In genomic region chr12:85270319-85270718, GRCm38 (mm10) we compare ENCODE assay signal across 8 mouse cellular contexts. TPM values are rescaled to one million over a fixed set of nuclear protein-coding genes. Genes with fewer than 3 reads are reported as not detected.
DNase-seq lines count a peak whose midpoint lies in the region; ATAC-seq and TF ChIP-seq lines count a peak whose summit lies in the region.

Gene Mlh3 (minus strand): TSS chr12:85270599.

- peak within 1 kb of the TSS; percentile 76 to 88 for H3K4me3 ChIP-seq in MEL (ENCODE audit: control insufficient read depth in 1 of 2, insufficient read depth in 1 of 2, low read depth in 2 of 2, low read length in 2 of 2)
- H3K4me3 ChIP-seq in hindbrain, embryonic 11.5 days (ENCODE audit: low read depth, low read length), result peak within 1 kb of the TSS; percentile 49
- peak within 1 kb of the TSS; percentile 69 for H3K4me3 ChIP-seq in lung, embryonic 16.5 days (ENCODE audit: low read length)

- TF ChIP-seq RAD21 in MEL (IDR thresholded peaks at IDR 0.05; ENCODE audit: low read depth, low read length), result no peak

- no peaks in the 10 kb centered on the region for H3K9me3 ChIP-seq in MEL (replicated peaks; ENCODE audit: insufficient read depth, low read length)
- no peaks in the 10 kb centered on the region for H3K9me3 ChIP-seq in hindbrain, embryonic 11.5 days (ENCODE audit: control insufficient read depth, low read length)
- H3K9me3 ChIP-seq in lung, embryonic 16.5 days (ENCODE audit: control insufficient read depth, low read length), result no peaks in the 10 kb centered on the region

- TF ChIP-seq CTCF in MEL (IDR thresholded peaks at IDR 0.05 in 2 of 3, conservative IDR thresholded peaks at IDR 0.05 in 1 of 3; ENCODE audit: control insufficient read depth in 1 of 3, insufficient read depth in 1 of 3, low read depth in 2 of 3, low read length in 3 of 3, poor library complexity in 1 of 3, severe bottlenecking in 1 of 3), result 0 out of 6 replicates have a peak, but pooled peaks of 1 of the 3 experiments have one; percentile 12

- WGBS in hindbrain, embryonic 11.5 days, result 2% methylated on average over 35 of the region's 35 CpGs
- under 1% methylated on average over 35 of the region's 35 CpGs for WGBS in lung, embryonic 16.5 days

- peak within 1 kb of the TSS; percentile 72 for H3K27ac ChIP-seq in MEL (ENCODE audit: control insufficient read depth, low read depth, low read length)
- peak within 1 kb of the TSS; percentile 67 for H3K27ac ChIP-seq in hindbrain, embryonic 11.5 days (ENCODE audit: low read depth, low read length)
- H3K27ac ChIP-seq in lung, embryonic 16.5 days (ENCODE audit: low read length), result peak within 1 kb of the TSS; percentile 72

- peak within 1 kb of the TSS; percentile 35 for H3K4me2 ChIP-seq in hindbrain, embryonic 11.5 days (replicated peaks; ENCODE audit: low read depth, low read length)
- peak within 1 kb of the TSS; percentile 62 for H3K4me2 ChIP-seq in lung, embryonic 16.5 days (ENCODE audit: low read depth, low read length)

- TF ChIP-seq POLR2A in MEL (IDR thresholded peaks at IDR 0.05; ENCODE audit: control insufficient read depth in 1 of 2, insufficient read depth in 1 of 2, low read depth in 1 of 2, low read length in 2 of 2, poor library complexity in 1 of 2), result peak; percentile 47 to 70; a peak in 2 of 4 replicates

- H3K4me1 ChIP-seq in MEL (ENCODE audit: control insufficient read depth in 1 of 2, insufficient read depth in 2 of 2, low read length in 2 of 2), result peaks cover 3 to 6% of the 10 kb centered on the region in 2 experiments
- no peaks in the 10 kb centered on the region for H3K4me1 ChIP-seq in hindbrain, embryonic 11.5 days (replicated peaks; ENCODE audit: control insufficient read depth, insufficient read depth, low read length)
- peaks cover under 1% of the 10 kb centered on the region; the same call in 1 of the 2 replicates for H3K4me1 ChIP-seq in lung, embryonic 16.5 days (replicated peaks; ENCODE audit: control insufficient read depth, insufficient read depth, low read length)

- TF ChIP-seq EP300 in MEL (IDR thresholded peaks at IDR 0.05; ENCODE audit: low read depth in 1 of 2, low read length in 2 of 2), result no peak

- no peaks in the 10 kb centered on the region; the same call in 1 of the 2 replicates for H3K79me2 ChIP-seq in MEL (ENCODE audit: control insufficient read depth, insufficient read depth, low read length, poor library complexity)

- H3K36me3 ChIP-seq in MEL (ENCODE audit: control insufficient read depth in 1 of 2, insufficient read depth in 2 of 2, low read length in 2 of 2), result peaks cover 0 to 6% of the 10 kb centered on the region in 2 experiments; a peak in 2 of 4 replicates
- no peaks in the 10 kb centered on the region for H3K36me3 ChIP-seq in hindbrain, embryonic 11.5 days (ENCODE audit: control insufficient read depth, insufficient read depth, low read length)
- peaks cover 7% of the 10 kb centered on the region; the same call in 1 of the 2 replicates for H3K36me3 ChIP-seq in lung, embryonic 16.5 days (ENCODE audit: control insufficient read depth, insufficient read depth, low read length)

- H3K27me3 ChIP-seq in MEL (ENCODE audit: control insufficient read depth in 1 of 2, insufficient read depth in 2 of 2, low read length in 2 of 2), result no peaks in the 10 kb centered on the region
- no peaks in the 10 kb centered on the region for H3K27me3 ChIP-seq in hindbrain, embryonic 11.5 days (ENCODE audit: control insufficient read depth, insufficient read depth, low read length)
- H3K27me3 ChIP-seq in lung, embryonic 16.5 days (ENCODE audit: control insufficient read depth, insufficient read depth, low read depth, low read length), result no peaks in the 10 kb centered on the region

- peak within 1 kb of the TSS; percentile 89 for H3K9ac ChIP-seq in MEL (ENCODE audit: control insufficient read depth, low read depth, low read length, poor library complexity, severe bottlenecking)
- peak within 1 kb of the TSS; percentile 64 for H3K9ac ChIP-seq in hindbrain, embryonic 11.5 days (ENCODE audit: low read depth, low read length)
- H3K9ac ChIP-seq in lung, embryonic 16.5 days (ENCODE audit: low read length), result peak within 1 kb of the TSS; percentile 74

- peak; percentile 85 for DNase-seq in MEL (ENCODE audit: low read depth, low spot score)
- peak; percentile 94 for DNase-seq in cerebellum, adult 9-10 months
- peak; percentile 65 to 90 for DNase-seq in frontal cortex, adult 2 months (ENCODE audit: extremely low spot score in 1 of 2, low spot score in 1 of 2)
- DNase-seq in hindbrain, embryonic 11.5 days (ENCODE audit: low spot score), result peak; percentile 91
- DNase-seq in layer of hippocampus, adult 9-11 months, result peak; percentile 83
- DNase-seq in ovary, postnatal 10 days (ENCODE audit: low spot score), result peak; percentile 58
- DNase-seq in thymus, postnatal 0 days (ENCODE audit: low spot score), result peak; percentile 87

- peak; percentile 94 for ATAC-seq in hindbrain, embryonic 11.5 days (ENCODE audit: low FRiP score)
- ATAC-seq in lung, embryonic 16.5 days (ENCODE audit: low read depth), result peak; percentile 84

TF ChIP-seq in MEL, 35 proteins besides CTCF, POLR2A, EP300 and RAD21:
- TF ChIP-seq USF2 (IDR thresholded peaks at IDR 0.05; ENCODE audit: borderline replicate concordance in 1 of 2, insufficient read depth in 1 of 2, low read depth in 1 of 2, low read length in 2 of 2) (no peak), POLR2AphosphoS2 (IDR thresholded peaks at IDR 0.05; ENCODE audit: low read length) (no peak), TAL1 (IDR thresholded peaks at IDR 0.05; ENCODE audit: low read length) (no peak), GABPA (IDR thresholded peaks at IDR 0.05; ENCODE audit: low read depth, low read length) (no peak), SMC3 (IDR thresholded peaks at IDR 0.05; ENCODE audit: low read depth, low read length) (no peak), MAZ (IDR thresholded peaks at IDR 0.05; ENCODE audit: low read depth, low read length) (no peak), MEF2A (IDR thresholded peaks at IDR 0.05; ENCODE audit: extremely low read depth, insufficient replicate concordance, low read depth, low read length, poor library complexity, severe bottlenecking) (no peak), SIN3A (IDR thresholded peaks at IDR 0.05; ENCODE audit: low read length) (no peak; the same call in 1 of the 2 replicates), CHD1 (IDR thresholded peaks at IDR 0.05; ENCODE audit: low read depth, low read length) (no peak), E2F4 (IDR thresholded peaks at IDR 0.05; ENCODE audit: borderline replicate concordance, low read depth, low read length) (no peak), UBTF (IDR thresholded peaks at IDR 0.05; ENCODE audit: borderline replicate concordance, insufficient read depth, low read depth, low read length) (no peak), ZNF384 (IDR thresholded peaks at IDR 0.05; ENCODE audit: low read depth, low read length) (no peak), HCFC1 (IDR thresholded peaks at IDR 0.05; ENCODE audit: low read depth, low read length) (peak; percentile 42; the same call in 1 of the 2 replicates), CHD2 (IDR thresholded peaks at IDR 0.05; ENCODE audit: low read length) (no peak), ZMIZ1 (IDR thresholded peaks at IDR 0.05; ENCODE audit: low read depth, low read length) (0 out of 2 replicates have a peak, but pooled peaks have one; percentile 36), MXI1 (IDR thresholded peaks at IDR 0.05; ENCODE audit: low read depth, low read length) (no peak), ETS1 (IDR thresholded peaks at IDR 0.05; ENCODE audit: low read depth, low read length) (no peak), MYC (IDR thresholded peaks at IDR 0.05; ENCODE audit: low read depth, low read length) (no peak), NELFE (IDR thresholded peaks at IDR 0.05; ENCODE audit: low read depth, low read length) (peak; percentile 52), TCF12 (IDR thresholded peaks at IDR 0.05; ENCODE audit: low read depth, low read length) (no peak), RCOR1 (IDR thresholded peaks at IDR 0.05; ENCODE audit: low read depth, low read length) (no peak), USF1 (IDR thresholded peaks at IDR 0.05; ENCODE audit: low read depth, low read length) (peak; percentile 63; the same call in 1 of the 2 replicates), ZC3H11A (IDR thresholded peaks at IDR 0.05; ENCODE audit: low read depth, low read length) (no peak), JUND (IDR thresholded peaks at IDR 0.05; ENCODE audit: low read depth, low read length) (no peak), BHLHE40 (IDR thresholded peaks at IDR 0.05; ENCODE audit: borderline replicate concordance, low read depth, low read length) (peak; percentile 53; the same call in 1 of the 2 replicates), KAT2A (conservative IDR thresholded peaks at IDR 0.05; ENCODE audit: low read depth, low read length) (no peak), NRF1 (IDR thresholded peaks at IDR 0.05; ENCODE audit: insufficient read depth, low read depth, low read length, poor library complexity, severe bottlenecking) (peak; percentile 95), MAX (IDR thresholded peaks at IDR 0.05; ENCODE audit: low read length) (peak; percentile 77), GATA1 (IDR thresholded peaks at IDR 0.05; ENCODE audit: low read depth, low read length) (no peak), TBP (IDR thresholded peaks at IDR 0.05; ENCODE audit: low read depth, low read length) (no peak)

RNA-seq across cellular contexts. Expression of gene Mlh3, which starts in this region (rescaled TPM):
- 7.3 and 8.5 TPM in 2 replicates for total RNA-seq in MEL (2012; rRNA removed)
- polyA plus RNA-seq in MEL (2012; ENCODE audit: insufficient read depth in 1 of 2, insufficient read length in 2 of 2, low read depth in 1 of 2, low replicate concordance in 2 of 2, missing spikeins in 1 of 2), result 1 to 10 TPM in 1 of 2 experiments, not detected in 1; 8.6 TPM
- polyA plus RNA-seq in frontal cortex, adult 2 months (2012; rRNA removed), result 13.5 and 14.5 TPM in 2 replicates
- polyA plus RNA-seq in hindbrain, embryonic 11.5 days (2014; fragmentation: Nextera tagmentation; extraction: Ambion mirVana), result 7.7 and 8.4 TPM in 2 replicates
- 8.5 and 9.0 TPM in 2 replicates for polyA plus RNA-seq in lung, embryonic 16.5 days (2015; fragmentation: Nextera tagmentation; extraction: Ambion mirVana)
- 6.8 and 7.1 TPM in 2 replicates for polyA plus RNA-seq in thymus, postnatal 0 days (2015; fragmentation: Nextera tagmentation; extraction: Ambion mirVana)

Comparison
In these comparisons a context has a peak if more than half of its experiments do, and no peak if none do; other contexts are left out.
1. Peak in every context shown above with its lines: DNase-seq, ATAC-seq, H3K4me3 ChIP-seq and H3K27ac ChIP-seq.